Mouse (Mus musculus) hematopoietic multipotent progenitor cell, adult 10-12 weeks (in vitro differentiated cells): Measurements from ENCODE around the gene Zfp472. TPM values are rescaled to one million over a fixed set of nuclear protein-coding genes. Genes with fewer than 3 reads are reported as not detected.

Source experiments
- polyA plus RNA-seq: library from polyadenylated mRNA; stranded (reverse); fragments of >175 nt; gene quantifications from 2 replicates; pipeline ENCODE4 v1.2.3, GENCODE M21; 2012; ENCODE audit warnings: low replicate concordance

The Zfp472 gene
- polyA plus RNA-seq: 0.22 and 0.72 TPM in 2 replicates

DNA sequence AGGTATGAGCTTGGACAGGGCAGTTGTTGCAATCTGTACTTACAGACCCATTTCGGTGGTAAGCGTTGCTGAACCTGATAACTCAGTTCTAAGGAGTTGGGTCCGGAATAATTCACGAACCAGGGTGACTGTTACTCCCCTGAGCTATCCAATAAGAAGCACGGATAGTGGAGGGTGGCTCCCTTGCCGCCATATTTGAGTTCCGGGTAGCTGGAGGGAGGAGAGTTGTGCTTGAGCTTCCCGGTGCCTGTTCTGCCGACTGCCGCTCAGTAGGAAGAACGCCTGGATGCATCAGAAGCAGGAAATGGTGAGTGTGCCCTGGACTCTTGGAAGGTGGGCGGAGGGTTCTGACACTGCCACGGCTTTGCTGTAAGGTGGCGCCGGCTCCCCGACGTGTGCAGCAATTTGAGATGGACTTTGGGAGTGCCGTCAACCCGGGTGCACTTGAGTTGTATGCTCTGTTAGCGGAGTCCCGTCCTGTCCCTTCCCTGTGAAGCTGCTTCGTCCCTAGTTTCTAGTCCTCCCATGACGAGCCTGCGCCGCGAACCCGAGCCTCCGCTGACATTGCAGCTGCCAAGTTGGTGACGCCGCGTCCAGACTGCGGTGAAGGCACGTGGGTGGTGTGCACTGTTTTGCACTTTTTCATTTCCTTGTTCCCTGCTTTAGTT lies at the start of gene Zfp472:
TSS of gene Zfp472 (plus strand) at position 192 of the 668 bp plus-strand sequence.

DNA sequence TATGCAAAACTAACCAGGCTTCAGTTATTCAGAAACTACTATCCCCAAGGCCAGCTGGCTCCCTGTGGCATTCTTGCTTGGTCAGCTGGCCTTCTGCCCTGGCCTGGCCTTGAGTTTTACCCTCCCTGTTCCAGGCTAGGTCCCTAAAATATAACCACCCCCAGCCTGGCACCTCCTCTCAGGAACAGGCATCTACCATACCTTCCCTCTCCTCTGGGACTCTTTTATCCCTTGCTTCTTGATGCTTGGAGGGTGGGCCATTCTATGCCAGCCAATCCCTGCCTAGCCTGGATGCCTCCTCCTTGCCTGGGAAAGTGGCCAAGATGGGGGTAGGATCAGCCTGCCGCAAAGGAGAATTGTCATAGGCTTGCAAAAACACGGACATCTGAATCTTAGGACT lies 48.5 kb upstream of the Zfp472 start, which contains the start of gene Cyp4f14:
TSS of gene Cyp4f14 (minus strand) at position 212 of the 400 bp plus-strand sequence.

DNA sequence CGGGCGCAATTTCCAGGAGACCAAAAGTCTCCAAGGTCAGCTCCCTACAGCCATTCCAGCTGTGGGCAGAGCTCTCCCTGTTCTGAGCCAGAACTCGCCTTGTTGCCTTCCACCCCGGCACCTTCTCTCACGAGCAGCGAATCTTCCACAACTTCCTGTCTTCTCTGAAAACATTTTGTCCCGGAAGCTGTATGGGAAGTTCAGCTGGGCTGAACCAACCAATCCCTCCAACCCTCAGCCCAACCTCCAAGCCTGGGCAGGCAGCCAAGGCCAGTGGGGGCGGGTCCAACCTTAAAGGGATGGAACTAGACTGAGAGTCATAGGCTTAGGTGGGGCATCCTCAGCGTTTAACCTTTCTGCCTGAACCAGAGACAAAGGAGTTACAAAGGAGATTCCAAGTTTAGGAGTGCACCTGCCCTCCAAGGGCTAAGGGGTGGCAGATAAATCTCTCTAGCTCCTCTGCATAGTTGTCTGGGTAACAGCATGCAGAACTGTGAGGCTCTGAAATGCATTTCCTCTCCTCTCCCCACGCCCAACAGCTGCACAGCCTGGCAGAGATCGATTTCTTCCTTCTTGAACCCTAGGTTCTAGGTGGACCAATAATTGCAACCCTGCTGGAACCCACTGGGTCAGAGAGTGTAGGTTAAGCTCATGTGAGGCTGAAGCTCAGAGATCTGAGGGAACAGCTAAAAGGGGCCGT lies 18.2 kb upstream of the Zfp472 start, which contains the start of gene Cyp4f13:
TSS of gene Cyp4f13 (minus strand) at position 188 of the 700 bp plus-strand sequence.

DNA sequence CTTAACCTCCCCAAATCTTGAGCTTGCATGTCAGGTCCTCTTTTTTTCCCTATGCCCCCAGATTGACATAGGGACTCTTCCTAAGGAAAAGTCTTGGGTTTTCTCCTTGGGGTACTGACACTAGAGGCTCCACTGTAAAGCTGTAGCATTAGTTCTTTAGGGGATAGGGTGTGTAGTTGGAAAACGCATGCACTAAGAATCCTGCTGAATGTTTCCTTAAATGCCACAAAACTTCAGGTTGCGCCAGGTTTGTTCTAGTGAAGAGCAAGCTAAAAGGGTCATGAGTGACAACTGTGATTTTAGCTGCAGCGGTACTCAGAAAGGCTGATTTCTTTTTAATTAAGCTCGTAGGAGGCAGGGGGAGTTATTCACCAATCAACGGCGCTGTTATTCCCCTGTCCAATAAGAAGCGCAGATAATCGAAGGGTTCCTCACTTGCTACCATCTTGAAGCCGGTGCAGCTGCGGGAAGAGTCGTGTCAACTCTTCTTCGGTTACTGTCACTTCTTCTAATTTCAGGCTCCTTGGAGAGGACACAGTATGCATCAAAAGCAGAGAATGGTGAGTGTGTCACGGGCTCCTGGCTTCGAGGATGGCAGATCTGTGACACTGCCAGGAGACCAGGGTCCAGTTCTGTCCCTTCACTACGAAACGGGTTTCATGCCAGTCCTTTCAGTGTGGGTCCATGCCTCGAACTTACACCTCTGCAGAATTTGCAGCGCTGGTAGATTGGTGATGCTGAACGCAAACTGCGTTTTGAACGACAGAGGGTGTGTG lies 27.3 kb downstream of the Zfp472 start, which contains the start of gene Zfp952:
TSS of gene Zfp952 (plus strand) at position 431 of the 776 bp plus-strand sequence.

Other genes starting within 250 kb of the Zfp472 start
- gene Zfp871, start 177.5 kb upstream of the Zfp472 start, polyA plus RNA-seq: 1.1 and 3.0 TPM in 2 replicates
- gene Zfp811, start 155.9 kb upstream of the Zfp472 start, polyA plus RNA-seq: 0.03 and 0.08 TPM in 2 replicates
- 0.15 and 1.6 TPM in 2 replicates for gene Zfp799, start 135.6 kb upstream of the Zfp472 start, polyA plus RNA-seq
- gene Zfp870, start 74.2 kb upstream of the Zfp472 start, polyA plus RNA-seq: 0.33 and 0.64 TPM in 2 replicates
- gene Cyp4f14, start 48.5 kb upstream of the Zfp472 start, polyA plus RNA-seq: not detected in 2 replicates
- gene Cyp4f13, start 18.4 kb upstream of the Zfp472 start, polyA plus RNA-seq: 66.1 and 166 TPM in 2 replicates
- gene Zfp952, start 27.3 kb downstream of the Zfp472 start, polyA plus RNA-seq: 0.28 and 1.1 TPM in 2 replicates
- gene Zfp763, start 67.6 kb downstream of the Zfp472 start, polyA plus RNA-seq: 0.19 and 0.31 TPM in 2 replicates
- not detected in 2 replicates for gene 4921501E09Rik, start 102.2 kb downstream of the Zfp472 start, polyA plus RNA-seq
- 0.36 and 1.0 TPM in 2 replicates for gene Zfp563, start 123.5 kb downstream of the Zfp472 start, polyA plus RNA-seq
- not detected in 2 replicates for gene Morc2b, start 173.9 kb downstream of the Zfp472 start, polyA plus RNA-seq
- not detected in 2 replicates for gene Olfr55, start 202.6 kb downstream of the Zfp472 start, polyA plus RNA-seq
- gene Olfr239, start 225.5 kb downstream of the Zfp472 start, polyA plus RNA-seq: not detected in 2 replicates